Mouse (Mus musculus) embryonic facial prominence, embryonic 13.5 days (tissue): ENCODE data around the gene Gpd2. TPM values are rescaled to one million over a fixed set of nuclear protein-coding genes. Genes with fewer than 3 reads are reported as not detected.
A peak's percentile ranks its signal among the peaks of the same experiment; 100 is the strongest.

Experiments used
- ATAC-seq: fragments of 200-750 bp; cut with Nextera tagmentation; 2 replicates; pipeline ENCODE4 v1.8.0; 2017; ENCODE audit warnings: low read depth; ENCODE audit not compliant: insufficient number of reproducible peaks, insufficient read depth, low FRiP score, low TSS enrichment
- H3K27ac ChIP-seq: fragments of 300-500 bp; sonication (generic); 2 replicates; pipeline ENCODE4 v1.5.1; 2015; ENCODE audit warnings: moderate library complexity, mild to moderate bottlenecking, inconsistent platforms
- H3K27me3 ChIP-seq: fragments of 300-500 bp; sonication (generic); 2 replicates; pipeline ENCODE4 v1.6.1; 2015; ENCODE audit warnings: mild to moderate bottlenecking, inconsistent platforms
- H3K36me3 ChIP-seq: fragments of 300-500 bp; sonication (generic); 2 replicates; pipeline ENCODE4 v1.6.1; 2015; ENCODE audit warnings: mild to moderate bottlenecking, inconsistent platforms
- H3K4me1 ChIP-seq: fragments of 300-500 bp; sonication (generic); 2 replicates; pipeline ENCODE4 v1.6.1; 2015; ENCODE audit warnings: inconsistent platforms
- H3K4me2 ChIP-seq: fragments of 300-500 bp; sonication (generic); 2 replicates; pipeline ENCODE4 v1.6.1; 2015; ENCODE audit warnings: moderate library complexity, mild to moderate bottlenecking, inconsistent platforms
- H3K4me3 ChIP-seq: fragments of 300-500 bp; sonication (generic); 2 replicates; pipeline ENCODE4 v1.5.1; 2015; ENCODE audit warnings: mild to moderate bottlenecking, inconsistent platforms
- H3K9ac ChIP-seq: fragments of 300-500 bp; sonication (generic); 2 replicates; pipeline ENCODE4 v1.6.1; 2015; ENCODE audit warnings: mild to moderate bottlenecking, inconsistent platforms
- H3K9me3 ChIP-seq: fragments of 300-500 bp; sonication (generic); 2 replicates; pipeline ENCODE4 v1.6.1; 2016; ENCODE audit warnings: inconsistent platforms
- WGBS: fragments of 180-500 bp; shearing (Covaris S2); methylation state at CpG from one replicate; pipeline ENCODE4 v1.1.7; 2015; ENCODE audit warnings: mixed read lengths; 5-methylcytosine and 5-hydroxymethylcytosine counted together
- polyA plus RNA-seq: library from polyadenylated mRNA; unstranded; fragments of >200 nt; fragmentation: Nextera tagmentation; extraction: Ambion mirVana; gene quantifications from 2 replicates; pipeline ENCODE4 v1.2.1, GENCODE M21; 2015

The Gpd2 gene
- polyA plus RNA-seq, 1 experiment from 2014 or later, result 14.4 TPM

DNA sequence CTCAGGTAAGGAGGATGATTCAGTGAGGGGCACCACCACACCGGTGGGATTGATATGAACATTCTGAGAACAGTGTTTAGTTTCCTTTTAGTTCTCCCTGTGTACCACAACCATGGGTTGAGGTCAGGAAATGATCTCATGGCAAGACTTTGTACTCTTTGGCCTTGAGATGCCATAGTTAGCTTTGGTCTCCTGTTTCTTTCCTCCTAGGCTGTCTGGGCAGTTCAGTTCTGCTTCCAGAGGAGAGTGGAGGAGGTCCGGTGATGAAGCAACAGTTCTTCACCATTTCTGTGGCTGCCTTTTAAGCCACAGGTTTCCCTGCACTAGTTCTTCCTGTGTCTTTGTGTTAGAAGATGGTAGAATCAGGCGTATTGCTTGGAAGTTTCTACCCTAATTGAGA, 31.4 kb downstream of the Gpd2 start:
- Histone ChIP-seq H3K4me1 (no peaks in the 10 kb centered on the region), H3K4me3 (no peak overlapping the region), H3K36me3 (no peaks in the 10 kb centered on the region), H3K27ac (no peak overlapping the region), H3K9me3 (no peaks in the 10 kb centered on the region), H3K9ac (no peak overlapping the region), H3K4me2 (no peak overlapping the region), H3K27me3 (no peaks in the 10 kb centered on the region)
- ATAC-seq, result no peak
- WGBS, result 90% methylated on average over 3 of the region's 3 CpGs

DNA sequence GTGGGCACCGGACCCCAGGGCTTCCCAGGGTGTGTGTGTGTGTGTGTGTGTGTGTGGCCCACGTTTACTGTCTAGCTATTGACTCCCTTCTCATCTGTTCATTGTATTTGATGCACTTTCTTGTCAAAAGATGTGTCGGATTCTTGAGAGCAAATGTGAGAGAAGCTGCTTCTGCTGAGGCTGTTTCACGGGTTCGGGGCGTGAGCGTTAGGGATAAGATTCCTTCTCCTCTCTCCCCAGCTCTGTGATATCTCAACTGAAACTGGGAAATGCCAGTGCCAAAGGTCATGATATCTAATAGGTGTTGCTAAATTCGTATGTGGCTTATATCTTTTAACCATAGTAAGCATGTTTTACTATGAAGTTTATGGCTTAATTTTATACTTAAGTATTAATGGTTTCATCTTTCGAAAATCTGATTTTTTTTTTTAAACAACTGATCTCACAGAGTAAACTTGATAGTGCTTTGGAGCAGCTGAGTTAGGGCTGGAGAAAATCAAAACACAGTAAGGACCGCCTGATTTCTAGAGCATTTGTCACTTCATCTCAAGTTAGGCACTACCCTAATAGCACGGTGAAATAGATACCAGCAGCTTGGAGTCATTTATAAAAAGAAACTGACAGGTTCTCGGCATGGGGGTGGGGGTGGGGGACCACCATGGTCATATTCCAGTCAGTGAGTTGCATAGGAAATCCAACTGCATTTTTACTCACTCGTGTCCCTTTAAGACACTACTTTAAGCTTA, 32.4 kb downstream of the Gpd2 start:
- WGBS, result 64% methylated on average over 13 of the region's 13 CpGs
- Histone ChIP-seq H3K9ac (no peak overlapping the region), H3K27me3 (no peaks in the 10 kb centered on the region), H3K9me3 (no peaks in the 10 kb centered on the region), H3K4me3 (no peak overlapping the region), H3K27ac (no peak overlapping the region), H3K4me1 (no peaks in the 10 kb centered on the region), H3K4me2 (no peak overlapping the region), H3K36me3 (no peaks in the 10 kb centered on the region)
- ATAC-seq, result no peak

DNA sequence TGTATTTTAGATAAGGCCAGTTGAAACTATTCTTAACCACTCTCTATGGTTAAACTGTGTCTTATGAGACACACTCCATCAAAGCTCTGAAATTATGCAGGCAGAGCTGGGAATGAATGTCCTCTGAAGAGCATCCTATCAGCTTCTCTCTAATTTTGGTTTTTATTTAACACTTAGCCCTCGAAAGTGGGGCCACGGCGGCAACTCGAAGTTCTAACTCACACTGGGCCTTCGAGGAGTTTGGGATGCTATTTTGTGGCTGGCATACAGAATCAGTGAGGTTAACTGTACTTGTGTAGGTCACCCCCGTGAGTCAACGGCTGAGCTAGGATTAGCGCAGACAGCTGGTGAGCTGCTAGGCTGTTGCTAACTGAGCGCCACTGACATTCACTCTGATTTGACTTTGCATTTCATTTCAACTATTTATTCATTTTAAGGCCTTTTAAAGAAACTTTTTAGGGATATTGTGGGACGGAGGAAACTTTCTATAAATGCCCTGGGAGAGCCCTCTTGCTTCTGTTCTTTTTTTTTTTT, 42.8 kb downstream of the Gpd2 start:
- Histone ChIP-seq H3K27me3 (no peaks in the 10 kb centered on the region), H3K36me3 (peaks cover 5% of the 10 kb centered on the region; the same call in 1 of the 2 replicates), H3K4me3 (no peak overlapping the region), H3K9ac (no peak overlapping the region), H3K9me3 (no peaks in the 10 kb centered on the region), H3K4me2 (no peak overlapping the region), H3K4me1 (no peaks in the 10 kb centered on the region), H3K27ac (no peak overlapping the region)
- ATAC-seq, result no peak
- WGBS, result 81% methylated on average over 10 of the region's 10 CpGs

DNA sequence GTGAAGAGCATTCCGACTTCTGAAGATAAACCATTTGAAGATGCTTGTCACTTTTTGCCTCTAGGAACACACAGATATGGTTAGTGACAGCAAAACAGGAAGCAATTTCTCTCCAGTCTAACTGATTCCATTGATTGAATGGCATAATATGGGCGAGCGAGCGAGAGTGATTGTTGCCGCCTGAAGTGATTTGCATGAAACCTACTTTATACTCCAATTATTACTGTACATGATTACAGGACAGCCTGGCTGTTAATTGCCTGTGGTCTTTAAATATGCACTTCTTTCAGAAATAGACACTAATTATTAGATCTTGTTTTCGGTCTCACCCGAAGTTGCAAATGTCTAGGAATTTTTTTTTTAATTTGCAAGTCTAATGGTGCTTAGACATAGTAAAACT, 46.4 kb downstream of the Gpd2 start:
- H3K9me3 ChIP-seq, result no peaks in the 10 kb centered on the region
- WGBS, result 90% methylated on average over 7 of the region's 7 CpGs

DNA sequence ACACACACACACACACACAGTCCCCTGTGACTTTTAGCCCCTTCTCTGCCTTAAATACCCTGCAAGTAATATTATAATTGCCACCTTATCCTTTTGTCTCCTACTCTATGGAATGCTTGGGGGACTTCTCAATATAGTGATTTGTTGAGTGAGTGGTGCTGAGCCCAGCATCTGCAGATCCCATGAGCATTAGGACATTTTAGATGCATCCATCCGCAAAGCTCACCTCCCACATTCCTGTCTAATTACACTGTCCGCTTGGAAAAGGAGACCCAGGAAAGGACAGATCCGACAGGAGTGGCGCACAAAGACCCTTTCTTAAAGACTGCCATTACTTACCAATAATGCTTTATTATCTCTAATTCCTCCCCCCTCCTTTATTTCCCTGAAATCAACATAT, 47.8 kb downstream of the Gpd2 start:
- H3K9ac ChIP-seq, result no peak overlapping the region

More for the DNA sequence above, 46.4 kb downstream of the Gpd2 start:
- no peak overlapping the region for H3K27ac ChIP-seq
- H3K9ac ChIP-seq, result no peak overlapping the region
- H3K4me1 ChIP-seq, result no peaks in the 10 kb centered on the region
- no peak overlapping the region for H3K4me2 ChIP-seq
- H3K4me3 ChIP-seq, result no peak overlapping the region
- no peak for ATAC-seq
- peaks cover 5% of the 10 kb centered on the region; the same call in 1 of the 2 replicates for H3K36me3 ChIP-seq
- H3K27me3 ChIP-seq, result no peaks in the 10 kb centered on the region

DNA sequence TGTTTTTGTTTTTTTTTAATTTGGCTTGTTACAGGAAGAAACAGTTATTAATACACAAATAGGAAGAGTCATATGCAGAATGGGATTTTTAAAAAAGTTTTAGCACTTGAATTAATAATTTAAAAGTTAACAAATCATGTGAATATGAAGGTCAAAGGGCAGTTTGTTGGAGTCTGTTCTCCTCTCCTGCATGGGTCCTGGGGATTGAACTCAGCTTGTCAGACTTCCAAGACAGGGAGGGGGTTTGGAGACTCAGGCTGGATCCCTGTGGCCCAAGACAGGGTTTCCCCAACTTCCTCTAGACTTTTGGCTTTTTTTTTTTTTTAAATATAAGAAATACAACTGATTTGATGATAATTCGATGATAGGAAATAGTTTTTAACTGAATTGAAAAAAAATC, 50.6 kb downstream of the Gpd2 start:
- H3K27me3 ChIP-seq, result no peaks in the 10 kb centered on the region
- no peak overlapping the region for H3K4me2 ChIP-seq
- H3K9ac ChIP-seq, result no peak overlapping the region
- no peak for ATAC-seq
- peaks cover 5% of the 10 kb centered on the region; the same call in 1 of the 2 replicates for H3K36me3 ChIP-seq
- H3K27ac ChIP-seq, result no peak overlapping the region
- H3K4me3 ChIP-seq, result no peak overlapping the region
- WGBS, result 85% methylated on average over 1 of the region's 1 CpGs
- H3K9me3 ChIP-seq, result no peaks in the 10 kb centered on the region
- no peaks in the 10 kb centered on the region for H3K4me1 ChIP-seq

More for the DNA sequence above, 47.8 kb downstream of the Gpd2 start:
- Histone ChIP-seq H3K4me1 (no peaks in the 10 kb centered on the region), H3K9me3 (no peaks in the 10 kb centered on the region), H3K4me2 (no peak overlapping the region), H3K4me3 (no peak overlapping the region), H3K27me3 (no peaks in the 10 kb centered on the region), H3K27ac (no peak overlapping the region), H3K36me3 (peaks cover 5% of the 10 kb centered on the region; the same call in 1 of the 2 replicates)
- 43% methylated on average over 4 of the region's 4 CpGs for WGBS
- no peak for ATAC-seq

DNA sequence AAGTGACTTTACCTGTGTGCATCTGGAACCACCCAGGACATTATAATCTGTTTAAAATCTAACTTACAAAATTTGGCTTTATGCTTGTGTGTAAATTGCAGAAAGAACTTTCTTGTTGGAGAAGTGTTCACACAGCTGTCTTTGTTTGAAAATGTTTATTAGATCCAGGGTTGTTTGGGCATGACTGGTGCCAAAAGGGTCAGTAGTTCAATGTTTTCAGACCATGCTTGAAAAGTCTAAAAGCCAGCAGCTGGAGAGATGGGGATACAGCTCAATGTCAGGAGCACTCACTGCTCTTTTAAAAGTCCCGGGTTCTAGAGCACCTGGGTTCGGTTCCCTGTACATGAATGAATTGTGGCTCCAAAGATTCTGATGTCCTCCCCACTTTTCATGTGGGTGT, 56.1 kb downstream of the Gpd2 start:
- no peaks in the 10 kb centered on the region for H3K9me3 ChIP-seq
- H3K4me3 ChIP-seq, result no peak overlapping the region
- no peak for ATAC-seq
- 77% methylated on average over 2 of the region's 2 CpGs for WGBS
- H3K27me3 ChIP-seq, result no peaks in the 10 kb centered on the region
- no peaks in the 10 kb centered on the region for H3K36me3 ChIP-seq
- H3K9ac ChIP-seq, result no peak overlapping the region
- H3K27ac ChIP-seq, result no peak overlapping the region
- H3K4me1 ChIP-seq, result no peaks in the 10 kb centered on the region
- H3K4me2 ChIP-seq, result no peak overlapping the region

DNA sequence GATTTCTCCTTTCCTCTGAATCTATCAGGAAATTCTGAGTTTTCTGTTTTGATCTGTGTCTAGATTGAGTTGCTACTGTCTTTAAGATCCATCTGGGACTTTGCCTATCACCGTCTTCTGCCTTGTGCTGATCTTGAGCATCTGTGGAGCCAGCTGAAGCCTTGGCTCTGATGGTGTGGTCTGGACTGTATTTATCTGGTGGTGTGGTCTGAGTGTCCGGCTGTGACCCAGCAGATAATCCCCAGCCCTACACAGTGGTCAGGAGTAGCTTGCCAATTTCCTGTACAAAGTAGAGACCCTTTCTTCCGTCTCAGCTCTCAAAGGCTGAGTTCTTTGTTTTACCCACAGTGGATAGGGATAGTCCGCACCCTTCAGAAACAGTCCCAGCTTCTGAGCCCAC, 58.6 kb downstream of the Gpd2 start:
- Histone ChIP-seq H3K27me3 (no peaks in the 10 kb centered on the region), H3K36me3 (no peaks in the 10 kb centered on the region), H3K9me3 (no peaks in the 10 kb centered on the region), H3K4me2 (no peak overlapping the region), H3K4me1 (no peaks in the 10 kb centered on the region), H3K9ac (no peak overlapping the region), H3K4me3 (no peak overlapping the region), H3K27ac (no peak overlapping the region)
- 80% methylated on average over 4 of the region's 4 CpGs for WGBS
- no peak for ATAC-seq

DNA sequence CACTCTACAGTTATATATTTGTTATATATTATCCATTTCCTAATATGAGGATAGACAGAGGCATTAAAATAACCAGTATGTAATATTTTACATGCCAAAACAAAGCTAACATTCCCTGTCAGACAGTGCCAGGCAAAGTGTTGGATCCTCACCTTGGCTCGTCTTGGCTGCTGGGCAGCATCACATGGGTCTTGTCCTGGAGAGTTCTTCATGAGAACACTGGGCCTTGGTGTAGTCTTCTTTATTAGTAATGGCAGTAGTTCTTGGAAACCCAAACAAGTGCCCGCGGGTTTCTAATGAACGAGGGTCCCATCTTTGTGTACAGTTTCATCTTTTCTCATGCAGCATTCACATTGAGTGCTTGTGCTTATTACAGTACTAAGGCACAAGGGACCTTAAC, 59.8 kb downstream of the Gpd2 start:
- no peak for ATAC-seq
- no peak overlapping the region for H3K9ac ChIP-seq
- H3K27me3 ChIP-seq, result no peaks in the 10 kb centered on the region
- H3K4me3 ChIP-seq, result no peak overlapping the region
- WGBS, result 87% methylated on average over 4 of the region's 4 CpGs
- H3K4me1 ChIP-seq, result no peaks in the 10 kb centered on the region
- H3K4me2 ChIP-seq, result no peak overlapping the region
- H3K9me3 ChIP-seq, result no peaks in the 10 kb centered on the region
- no peaks in the 10 kb centered on the region for H3K36me3 ChIP-seq
- no peak overlapping the region for H3K27ac ChIP-seq

DNA sequence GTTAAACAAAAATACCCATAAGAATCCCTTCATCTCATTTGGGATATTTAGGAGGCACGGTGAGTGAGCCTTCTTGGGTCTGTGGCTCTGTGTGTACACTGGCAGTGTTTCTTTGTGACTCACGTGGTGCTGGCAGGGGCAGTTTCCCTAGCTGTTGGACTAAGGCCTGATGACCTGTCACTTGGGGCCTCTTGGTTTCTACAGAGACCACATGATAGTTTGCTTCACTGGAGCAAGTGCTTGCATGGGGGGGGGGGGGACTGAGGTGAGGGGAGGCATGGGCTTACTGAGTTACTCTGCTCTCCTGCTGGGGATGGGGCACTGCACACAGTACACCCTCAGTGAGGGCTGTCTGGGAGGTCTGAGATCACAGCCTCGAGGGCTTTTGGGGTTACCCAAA, 64.1 kb downstream of the Gpd2 start:
- Histone ChIP-seq H3K27ac (no peak overlapping the region), H3K9ac (no peak overlapping the region), H3K9me3 (no peaks in the 10 kb centered on the region), H3K4me3 (no peak overlapping the region), H3K36me3 (no peaks in the 10 kb centered on the region), H3K27me3 (no peaks in the 10 kb centered on the region), H3K4me2 (no peak overlapping the region), H3K4me1 (no peaks in the 10 kb centered on the region)
- WGBS, result 29% methylated on average over 3 of the region's 3 CpGs
- ATAC-seq, result 0 out of 2 replicates have a peak, but pooled peaks have one; percentile 59

DNA sequence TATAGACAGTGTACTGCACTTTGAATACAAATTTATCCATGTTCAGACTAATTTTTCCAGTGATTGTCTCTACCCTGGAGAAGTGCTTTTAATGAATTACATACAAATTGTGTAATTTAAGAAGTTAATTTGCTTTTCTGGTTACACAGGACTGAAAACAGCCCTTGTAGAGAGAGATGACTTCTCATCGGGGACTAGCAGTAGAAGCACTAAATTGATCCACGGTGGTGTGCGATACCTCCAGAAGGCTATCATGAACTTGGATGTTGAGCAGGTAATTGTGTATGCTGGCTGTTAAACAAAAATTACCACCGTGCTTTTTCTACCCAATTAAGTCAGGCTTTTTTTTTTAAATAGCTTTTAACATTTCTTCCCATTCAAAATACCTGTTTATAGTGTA, 66.8 kb downstream of the Gpd2 start:
- no peak for ATAC-seq
- H3K27ac ChIP-seq, result no peak overlapping the region
- H3K4me2 ChIP-seq, result no peak overlapping the region
- H3K9ac ChIP-seq, result no peak overlapping the region
- no peak overlapping the region for H3K4me3 ChIP-seq
- no peaks in the 10 kb centered on the region for H3K27me3 ChIP-seq
- WGBS, result 81% methylated on average over 4 of the region's 4 CpGs
- no peaks in the 10 kb centered on the region for H3K4me1 ChIP-seq
- H3K36me3 ChIP-seq, result no peaks in the 10 kb centered on the region
- H3K9me3 ChIP-seq, result no peaks in the 10 kb centered on the region

DNA sequence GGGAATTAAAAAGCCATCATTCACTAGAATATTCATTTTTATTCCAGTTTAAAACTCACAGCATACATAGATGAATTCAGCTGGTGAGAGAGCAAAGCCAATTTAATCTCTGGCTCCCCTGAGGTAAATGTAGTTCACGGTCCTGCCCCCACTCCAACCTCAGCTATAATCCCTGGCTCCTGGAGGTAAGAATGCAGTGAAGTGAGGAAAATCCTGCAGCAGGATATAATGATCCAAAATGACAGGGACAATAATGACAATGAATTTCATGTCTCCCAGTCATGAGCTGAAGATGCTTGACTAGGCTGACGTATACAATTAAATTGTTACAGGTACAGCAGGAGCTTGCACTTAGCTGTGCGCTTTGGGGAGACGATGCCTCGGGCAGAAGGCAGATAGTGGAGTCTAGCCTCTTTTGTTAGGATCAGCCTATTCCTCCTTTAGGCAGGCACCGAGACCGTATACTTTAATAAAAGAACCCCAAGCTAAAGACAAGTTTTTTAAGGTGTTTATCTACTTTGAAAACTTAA, 74.9 kb downstream of the Gpd2 start:
- Histone ChIP-seq H3K4me2 (no peak overlapping the region), H3K9ac (no peak overlapping the region), H3K4me3 (no peak overlapping the region), H3K9me3 (peaks cover 5% of the 10 kb centered on the region; the same call in 1 of the 2 replicates), H3K4me1 (no peaks in the 10 kb centered on the region), H3K27ac (no peak overlapping the region), H3K27me3 (no peaks in the 10 kb centered on the region), H3K36me3 (no peaks in the 10 kb centered on the region)
- 58% methylated on average over 7 of the region's 7 CpGs for WGBS
- ATAC-seq, result no peak
